Mouse (Mus musculus): ENCODE results near the gene Gm11232.

Gene Gm11232

GRCm38 (mm10) chr4:71757865-71758264, at the start of gene Gm11232:
Gene Gm11232 (minus strand): TSS chr4:71757965.
- DNase-seq (ENCODE audit: low spot score): no peak

GRCm38 (mm10) chr4:71805977-71806534, 48.3 kb upstream of the Gm11232 start:
- no peak for DNase-seq (ENCODE audit: low spot score)

- no peak for DNase-seq (ENCODE audit: low spot score)
Observed at GRCm38 (mm10) chr4:71765529-71765928, 7.8 kb upstream of the Gm11232 start.

- no peak for DNase-seq (ENCODE audit: low spot score)
Observed at GRCm38 (mm10) chr4:71765071-71765470, 7.3 kb upstream of the Gm11232 start.

GRCm38 (mm10) chr4:71756441-71757221, 1.1 kb downstream of the Gm11232 start:
- no peak for DNase-seq (ENCODE audit: low spot score)

- DNase-seq (ENCODE audit: low spot score): no peak
Observed at GRCm38 (mm10) chr4:71745741-71746140, 12.0 kb downstream of the Gm11232 start.

GRCm38 (mm10) chr4:71736529-71736928, 21.2 kb downstream of the Gm11232 start:
- DNase-seq (ENCODE audit: low spot score): no peak

- no peak for DNase-seq (ENCODE audit: low spot score)
Observed at GRCm38 (mm10) chr4:71735261-71735660, 22.5 kb downstream of the Gm11232 start.

- no peak for DNase-seq (ENCODE audit: low spot score)
Observed at GRCm38 (mm10) chr4:71729401-71729800, 28.4 kb downstream of the Gm11232 start.

- DNase-seq (ENCODE audit: low spot score): no peak
Observed at GRCm38 (mm10) chr4:71727611-71728010, 30.2 kb downstream of the Gm11232 start.

- no peak for DNase-seq (ENCODE audit: low spot score)
Observed at GRCm38 (mm10) chr4:71727056-71727455, 30.7 kb downstream of the Gm11232 start.

- DNase-seq (ENCODE audit: low spot score): no peak
Observed at GRCm38 (mm10) chr4:71725889-71726288, 31.9 kb downstream of the Gm11232 start.
